Mouse (Mus musculus) small intestine, adult 2 months (tissue): ENCODE results near the gene Ilkap. TPM values are rescaled to one million over a fixed set of nuclear protein-coding genes. Genes with fewer than 3 reads are reported as not detected.

ENCODE experiments used
- H3K27ac ChIP-seq: fragments of 200-500 bp; 2 replicates; pipeline ENCODE4 v1.5.1; 2012; ENCODE audit warnings: low read depth, low read length, control low read depth, inconsistent platforms; ENCODE audit not compliant: insufficient read depth
- H3K27me3 ChIP-seq: fragments of 200-500 bp; 2 replicates; pipeline ENCODE4 v1.6.1; 2012; ENCODE audit warnings: mild to moderate bottlenecking, moderate library complexity, low read length, inconsistent platforms; ENCODE audit not compliant: control insufficient read depth, insufficient read depth
- H3K36me3 ChIP-seq: fragments of 200-500 bp; 2 replicates; pipeline ENCODE4 v1.6.1; 2012; ENCODE audit warnings: mild to moderate bottlenecking, low read length, control low read depth, inconsistent platforms; ENCODE audit not compliant: control insufficient read depth, insufficient read depth
- H3K4me1 ChIP-seq: fragments of 200-500 bp; 2 replicates; pipeline ENCODE4 v1.6.1; 2012; ENCODE audit warnings: low read length, inconsistent platforms, mixed read lengths; ENCODE audit not compliant: control insufficient read depth, insufficient read depth, insufficient read length
- H3K4me3 ChIP-seq: fragments of 200-500 bp; 2 replicates; pipeline ENCODE4 v1.5.1; 2012; ENCODE audit warnings: low read depth, mild to moderate bottlenecking, control low read depth, inconsistent platforms, low read length, moderate library complexity
- CTCF ChIP-seq: fragments of 200-500 bp; IDR thresholded peaks from 2 replicates; pipeline ENCODE4 v1.5.1; 2012; ENCODE audit warnings: low read depth, mild to moderate bottlenecking, control low read depth, inconsistent platforms, low read length, moderate library complexity, mixed read lengths; ENCODE audit not compliant: insufficient replicate concordance, insufficient read length; ENCODE audit errors: extremely low read depth
- POLR2A ChIP-seq: fragments of 200-500 bp; IDR thresholded peaks from 2 replicates; pipeline ENCODE4 v1.6.1; 2012; ENCODE audit warnings: low read depth, mild to moderate bottlenecking, control low read depth, inconsistent platforms, low read length, moderate library complexity
- WGBS: fragments of 180-500 bp; shearing (Covaris S2); methylation state at CpG from one replicate; pipeline ENCODE4 v1.1.7; 2018; 5-methylcytosine and 5-hydroxymethylcytosine counted together
- polyA plus RNA-seq: library from polyadenylated mRNA; depleted of rRNA; stranded (reverse); fragments of >200 nt; gene quantifications from 2 replicates; pipeline ENCODE4 v1.2.3, GENCODE M21; 2012

The Ilkap gene
- polyA plus RNA-seq, 1 experiment = 34.6 TPM

- peaks cover 28% of the 10 kb centered on the region for H3K4me1 ChIP-seq
Measured at GRCm38 (mm10) chr1:91439776-91440175, 41.2 kb upstream of the Ilkap start.

GRCm38 (mm10) chr1:91437573-91437972 is 39.0 kb upstream of the Ilkap start:
- Histone ChIP-seq H3K27ac (peak overlapping the region; percentile 87; the same call in 1 of the 2 replicates), H3K27me3 (no peaks in the 10 kb centered on the region), H3K36me3 (peaks cover 54% of the 10 kb centered on the region), H3K4me1 (peaks cover 18% of the 10 kb centered on the region), H3K4me3 (no peak overlapping the region)
- TF ChIP-seq POLR2A (no peak), CTCF (no peak)
- WGBS = 85% methylated on average over 7 of the region's 7 CpGs

More at GRCm38 (mm10) chr1:91439776-91440175, 41.2 kb upstream of the Ilkap start:
- 79% methylated on average over 8 of the region's 8 CpGs for WGBS
- Histone ChIP-seq H3K4me3 (no peak overlapping the region), H3K27me3 (no peaks in the 10 kb centered on the region), H3K36me3 (peaks cover 54% of the 10 kb centered on the region), H3K27ac (0 out of 2 replicates have a peak overlapping the region, but pooled peaks have one; percentile 40)
- TF ChIP-seq CTCF (no peak), POLR2A (no peak)

- no peak for TF ChIP-seq POLR2A
- Histone ChIP-seq H3K4me3 (no peak overlapping the region), H3K27ac (peak overlapping the region; percentile 87), H3K27me3 (no peaks in the 10 kb centered on the region), H3K36me3 (peaks cover 58% of the 10 kb centered on the region), H3K4me1 (peaks cover 14% of the 10 kb centered on the region)
- WGBS = 81% methylated on average over 3 of the region's 3 CpGs
Measured at GRCm38 (mm10) chr1:91437083-91437400, 38.4 kb upstream of the Ilkap start.

GRCm38 (mm10) chr1:91436380-91437082 is 37.9 kb upstream of the Ilkap start:
- WGBS = 15% methylated on average over 6 of the region's 6 CpGs
- Histone ChIP-seq H3K27ac (peak overlapping the region; percentile 87), H3K4me3 (no peak overlapping the region), H3K4me1 (peaks cover 14% of the 10 kb centered on the region), H3K27me3 (no peaks in the 10 kb centered on the region), H3K36me3 (peaks cover 58% of the 10 kb centered on the region)
- TF ChIP-seq POLR2A = no peak; the same call in 1 of the 2 replicates
- no peak for TF ChIP-seq CTCF

GRCm38 (mm10) chr1:91435606-91436130 is 37.1 kb upstream of the Ilkap start:
- Histone ChIP-seq H3K4me1 (peaks cover 14% of the 10 kb centered on the region), H3K4me3 (no peak overlapping the region), H3K36me3 (peaks cover 58% of the 10 kb centered on the region), H3K27ac (peak overlapping the region; percentile 87), H3K27me3 (no peaks in the 10 kb centered on the region)
- 87% methylated on average over 13 of the region's 13 CpGs for WGBS
- TF ChIP-seq CTCF = no peak
- TF ChIP-seq POLR2A = no peak

GRCm38 (mm10) chr1:91434905-91435304 is 36.3 kb upstream of the Ilkap start:
- WGBS = 96% methylated on average over 8 of the region's 8 CpGs
- no peak for TF ChIP-seq CTCF
- TF ChIP-seq POLR2A = no peak
- H3K36me3 ChIP-seq = peaks cover 60% of the 10 kb centered on the region

GRCm38 (mm10) chr1:91430761-91431160 is 32.1 kb upstream of the Ilkap start:
- peaks cover 81% of the 10 kb centered on the region for H3K36me3 ChIP-seq
- TF ChIP-seq POLR2A (no peak), CTCF (no peak)
- H3K4me1 ChIP-seq = peaks cover 2% of the 10 kb centered on the region
- no peak overlapping the region for H3K4me3 ChIP-seq
- WGBS = 74% methylated on average over 7 of the region's 7 CpGs
- H3K27me3 ChIP-seq = no peaks in the 10 kb centered on the region
- no peak overlapping the region for H3K27ac ChIP-seq

More at GRCm38 (mm10) chr1:91434905-91435304, 36.3 kb upstream of the Ilkap start:
- H3K4me1 ChIP-seq = peaks cover 14% of the 10 kb centered on the region
- no peak overlapping the region for H3K4me3 ChIP-seq
- no peak overlapping the region for H3K27ac ChIP-seq
- H3K27me3 ChIP-seq = no peaks in the 10 kb centered on the region
